Mouse (Mus musculus): ENCODE results near the gene Mavs. TPM values are rescaled to one million over a fixed set of nuclear protein-coding genes. Genes with fewer than 3 reads are reported as not detected.
A peak's percentile ranks its signal among the peaks of the same experiment; 100 is the strongest.

Mavs gene
- polyA plus RNA-seq (2011; ENCODE audit: insufficient read length, low read depth, missing spikeins): 23.1 and 24.8 TPM in 2 replicates

DNA sequence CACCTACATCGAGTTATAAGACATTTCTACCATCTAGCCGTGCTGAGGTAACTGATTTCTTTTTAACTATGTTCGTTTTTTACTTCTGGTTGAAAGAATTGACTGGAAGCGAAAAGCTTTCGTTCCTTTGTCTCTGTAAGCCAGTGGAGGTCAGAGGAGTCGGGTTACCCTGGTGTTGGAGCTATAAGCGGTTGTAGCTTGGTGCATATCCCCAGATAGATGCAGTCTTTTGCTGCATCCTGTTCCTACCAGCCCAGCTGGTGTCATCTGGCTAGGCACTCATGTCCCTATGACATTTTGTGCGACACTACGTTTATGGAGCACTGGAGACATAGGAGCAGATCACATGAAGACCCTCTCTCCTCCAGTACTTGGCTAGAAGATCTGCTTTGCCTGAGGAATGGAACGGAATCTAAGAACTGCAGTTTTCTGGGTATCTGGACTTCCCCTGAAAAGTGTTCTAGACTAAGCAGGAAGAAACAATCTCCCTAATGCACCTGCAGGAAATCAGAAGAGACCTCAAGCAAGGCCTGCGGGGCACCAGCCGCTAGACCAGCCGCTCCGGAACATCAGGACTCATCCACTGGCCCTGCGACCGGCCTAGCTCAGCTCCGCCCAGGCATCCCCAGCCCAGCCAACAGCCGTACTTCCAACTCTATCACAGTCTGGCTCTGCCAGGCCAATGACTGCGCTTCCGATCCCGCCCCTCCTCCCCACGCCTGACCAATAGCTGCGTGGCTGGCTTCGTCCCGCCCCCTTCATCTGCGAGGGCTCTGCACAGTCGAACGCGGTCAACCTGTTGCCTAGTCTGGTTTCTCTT is at the start of gene Mavs:
TSS of gene Mavs (plus strand) at position 757 of the 820 bp plus-strand sequence.
- Histone ChIP-seq H3K27ac (ENCODE audit: insufficient read depth, low read length) (no peak within 1 kb of the TSS), H3K4me3 (ENCODE audit: insufficient read depth, low read length) (peak within 1 kb of the TSS; percentile 75), H3K4me1 (ENCODE audit: control insufficient read depth, insufficient read depth, low read length) (peaks cover 9% of the 10 kb centered on the region)
- no peak for TF ChIP-seq CTCF (IDR thresholded peaks at IDR 0.05; ENCODE audit: borderline replicate concordance, insufficient read depth, low read length)
- TF ChIP-seq POLR2A (IDR thresholded peaks at IDR 0.05; ENCODE audit: low read depth, low read length): peak; percentile 92

DNA sequence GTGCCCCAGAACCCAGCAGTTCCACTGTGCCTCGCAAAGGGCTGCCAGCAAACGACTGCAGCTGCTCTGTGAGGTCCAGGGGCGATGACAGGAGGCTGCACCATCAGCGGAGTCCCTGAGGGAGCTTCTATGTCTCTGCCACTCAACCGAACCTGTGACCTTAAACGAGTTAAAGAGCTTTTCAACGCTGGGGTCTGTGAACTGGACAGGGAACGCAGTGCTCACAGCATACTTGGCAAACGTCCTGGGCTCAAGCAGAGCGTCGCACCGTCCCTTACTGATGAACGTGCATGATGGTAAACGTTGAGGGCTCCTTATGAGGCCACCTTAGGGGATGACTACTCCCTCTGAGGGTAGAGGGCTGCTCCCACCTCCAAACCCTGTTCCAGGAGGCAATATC is 47.5 kb upstream of the Mavs start:
- Histone ChIP-seq H3K4me3 (ENCODE audit: insufficient read depth, low read length) (peak overlapping the region; percentile 25; the same call in 1 of the 2 replicates), H3K27ac (ENCODE audit: insufficient read depth, low read length) (no peak overlapping the region), H3K4me1 (ENCODE audit: control insufficient read depth, insufficient read depth, low read length) (peaks cover 5% of the 10 kb centered on the region; the same call in 1 of the 2 replicates)
- TF ChIP-seq CTCF (IDR thresholded peaks at IDR 0.05; ENCODE audit: borderline replicate concordance, insufficient read depth, low read length) (no peak), POLR2A (IDR thresholded peaks at IDR 0.05; ENCODE audit: low read depth, low read length) (peak; percentile 69)

DNA sequence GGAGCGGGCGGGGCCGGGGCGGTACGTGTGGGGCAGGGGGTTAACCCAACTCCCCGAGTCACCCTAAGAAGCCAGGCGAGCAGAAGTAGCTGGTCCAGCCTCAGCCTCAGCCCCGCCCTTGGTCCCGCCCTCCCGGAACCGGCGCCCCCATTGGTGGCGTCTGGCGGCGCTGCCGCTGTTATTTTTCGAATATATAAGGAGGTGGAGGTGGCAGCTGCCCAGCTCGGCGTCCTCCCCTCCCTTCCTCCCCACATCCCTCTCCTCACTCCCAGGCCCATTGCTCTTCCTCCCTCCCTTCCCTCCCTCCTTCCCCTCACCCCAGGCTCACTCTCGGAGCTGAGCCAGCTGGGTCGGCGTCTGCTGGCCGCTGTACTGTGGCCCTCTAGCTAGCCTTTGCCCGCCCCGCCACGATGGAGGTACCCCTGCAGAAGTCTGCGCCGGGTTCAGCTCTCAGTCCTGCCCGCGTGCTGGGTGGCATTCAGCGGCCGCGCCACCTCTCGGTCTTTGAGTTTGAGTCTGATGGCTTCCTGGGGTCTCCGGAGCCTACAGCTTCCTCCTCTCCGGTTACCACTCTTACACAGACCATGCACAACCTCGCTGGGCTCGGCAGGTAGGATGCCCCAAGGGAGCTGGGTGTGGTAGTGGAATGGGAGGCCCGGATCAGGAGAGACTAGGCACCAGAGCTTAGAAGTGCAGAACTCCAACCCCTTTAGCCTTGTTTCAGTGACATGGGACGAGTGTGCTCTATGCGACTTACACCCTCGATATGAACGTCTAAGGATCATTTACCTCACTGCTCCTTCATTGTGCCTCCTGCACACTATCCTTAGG is 46.9 kb upstream of the Mavs start, which contains the start of the genes Cdc25b and Spef1:
TSS of gene Cdc25b (plus strand) at position 179 of the 831 bp plus-strand sequence.
TSS of gene Spef1 (minus strand) at position 512 of the 831 bp plus-strand sequence.
- TF ChIP-seq POLR2A (IDR thresholded peaks at IDR 0.05; ENCODE audit: low read depth, low read length) (peak; percentile 49; the same call in 1 of the 2 replicates), CTCF (IDR thresholded peaks at IDR 0.05; ENCODE audit: borderline replicate concordance, insufficient read depth, low read length) (no peak)
- Histone ChIP-seq H3K4me1 (ENCODE audit: control insufficient read depth, insufficient read depth, low read length) (peaks cover 5% of the 10 kb centered on the region; the same call in 1 of the 2 replicates), H3K27ac (ENCODE audit: insufficient read depth, low read length) (no peak within 1 kb of the TSS), H3K4me3 (ENCODE audit: insufficient read depth, low read length) (peak within 1 kb of the TSS; percentile 59)

DNA sequence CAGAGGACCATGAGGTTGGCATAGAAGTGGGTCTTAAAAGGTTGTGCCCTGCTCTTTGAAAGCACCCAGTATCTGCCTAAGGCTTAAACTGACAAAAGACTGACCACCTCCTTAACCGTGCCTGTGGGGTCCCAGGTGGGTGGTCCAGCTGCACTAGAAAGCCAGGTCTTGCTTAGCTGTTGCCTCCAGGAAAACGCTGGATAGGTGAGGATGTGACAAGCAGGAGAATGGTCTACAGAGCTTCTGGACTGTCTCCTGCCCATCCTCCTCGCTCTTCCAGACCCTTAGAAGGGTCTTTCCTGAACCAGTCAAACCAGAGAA is 46.3 kb upstream of the Mavs start:
- peaks cover 5% of the 10 kb centered on the region; the same call in 1 of the 2 replicates for H3K4me1 ChIP-seq (ENCODE audit: control insufficient read depth, insufficient read depth, low read length)
- H3K4me3 ChIP-seq (ENCODE audit: insufficient read depth, low read length): peak overlapping the region; percentile 59
- TF ChIP-seq POLR2A (IDR thresholded peaks at IDR 0.05; ENCODE audit: low read depth, low read length): no peak
- no peak for TF ChIP-seq CTCF (IDR thresholded peaks at IDR 0.05; ENCODE audit: borderline replicate concordance, insufficient read depth, low read length)
- no peak overlapping the region for H3K27ac ChIP-seq (ENCODE audit: insufficient read depth, low read length)

DNA sequence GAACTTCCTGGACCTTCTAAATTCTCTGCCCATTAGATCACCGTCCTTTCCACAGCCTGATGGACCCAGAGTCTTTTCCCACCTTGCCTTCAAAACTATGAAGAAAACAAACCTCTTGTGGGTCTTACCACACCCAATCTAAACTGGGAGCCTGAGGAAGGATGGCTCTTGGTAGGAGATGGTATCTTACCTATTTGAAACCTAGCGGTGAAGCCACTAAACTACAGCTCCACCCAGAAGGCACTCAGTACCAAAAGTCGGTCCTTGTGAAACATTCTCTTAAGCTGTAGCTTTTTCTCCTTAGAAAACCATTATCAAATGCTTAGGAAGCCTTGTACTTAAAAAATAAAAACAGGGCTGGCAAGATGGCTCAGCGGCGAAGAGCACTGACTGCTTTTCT is 45.6 kb upstream of the Mavs start:
- no peak overlapping the region for H3K27ac ChIP-seq (ENCODE audit: insufficient read depth, low read length)
- no peak overlapping the region for H3K4me3 ChIP-seq (ENCODE audit: insufficient read depth, low read length)
- H3K4me1 ChIP-seq (ENCODE audit: control insufficient read depth, insufficient read depth, low read length): peaks cover 5% of the 10 kb centered on the region; the same call in 1 of the 2 replicates
- TF ChIP-seq CTCF (IDR thresholded peaks at IDR 0.05; ENCODE audit: borderline replicate concordance, insufficient read depth, low read length) (no peak), POLR2A (IDR thresholded peaks at IDR 0.05; ENCODE audit: low read depth, low read length) (no peak)

DNA sequence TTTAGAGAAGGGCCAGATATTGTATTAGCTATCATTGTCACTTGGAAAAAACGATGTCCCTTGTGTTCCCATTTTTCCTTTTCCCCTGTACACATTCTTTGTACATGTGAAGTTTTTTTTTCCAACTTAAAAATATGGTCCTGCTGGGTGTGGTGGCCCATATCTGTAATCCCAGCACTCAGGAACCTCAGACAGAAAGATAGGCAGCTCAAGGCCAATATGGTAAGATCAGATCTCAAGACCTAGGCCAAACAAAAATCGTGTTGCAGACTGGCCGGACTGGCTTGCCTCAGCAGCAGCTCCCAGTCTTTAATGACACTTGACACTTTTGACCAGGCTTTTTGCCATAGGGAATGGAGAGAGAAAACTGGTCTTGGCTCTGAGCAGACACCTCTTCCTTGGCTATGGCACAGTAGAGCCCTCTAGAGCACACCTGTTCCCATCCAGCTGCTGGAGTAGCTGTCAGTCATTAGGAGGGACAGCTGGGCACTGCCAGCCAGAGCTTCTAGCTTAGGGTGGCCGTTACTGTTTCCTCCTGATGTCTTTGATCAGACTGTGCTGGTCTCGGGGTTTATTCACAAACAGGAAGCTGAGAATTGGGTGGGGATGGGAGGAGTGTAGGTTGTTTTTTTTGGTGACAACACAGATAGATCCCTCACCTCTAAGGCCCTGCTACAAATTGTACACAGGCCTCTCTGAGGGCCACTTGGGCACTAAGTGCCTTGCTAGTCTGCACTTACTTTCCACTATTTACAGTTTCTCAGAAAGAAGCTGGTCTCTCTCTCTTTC is 44.1 kb upstream of the Mavs start:
- TF ChIP-seq CTCF (IDR thresholded peaks at IDR 0.05; ENCODE audit: borderline replicate concordance, insufficient read depth, low read length): no peak
- no peak for TF ChIP-seq POLR2A (IDR thresholded peaks at IDR 0.05; ENCODE audit: low read depth, low read length)
- H3K4me3 ChIP-seq (ENCODE audit: insufficient read depth, low read length): no peak overlapping the region
- H3K27ac ChIP-seq (ENCODE audit: insufficient read depth, low read length): no peak overlapping the region
- peaks cover 5% of the 10 kb centered on the region; the same call in 1 of the 2 replicates for H3K4me1 ChIP-seq (ENCODE audit: control insufficient read depth, insufficient read depth, low read length)

DNA sequence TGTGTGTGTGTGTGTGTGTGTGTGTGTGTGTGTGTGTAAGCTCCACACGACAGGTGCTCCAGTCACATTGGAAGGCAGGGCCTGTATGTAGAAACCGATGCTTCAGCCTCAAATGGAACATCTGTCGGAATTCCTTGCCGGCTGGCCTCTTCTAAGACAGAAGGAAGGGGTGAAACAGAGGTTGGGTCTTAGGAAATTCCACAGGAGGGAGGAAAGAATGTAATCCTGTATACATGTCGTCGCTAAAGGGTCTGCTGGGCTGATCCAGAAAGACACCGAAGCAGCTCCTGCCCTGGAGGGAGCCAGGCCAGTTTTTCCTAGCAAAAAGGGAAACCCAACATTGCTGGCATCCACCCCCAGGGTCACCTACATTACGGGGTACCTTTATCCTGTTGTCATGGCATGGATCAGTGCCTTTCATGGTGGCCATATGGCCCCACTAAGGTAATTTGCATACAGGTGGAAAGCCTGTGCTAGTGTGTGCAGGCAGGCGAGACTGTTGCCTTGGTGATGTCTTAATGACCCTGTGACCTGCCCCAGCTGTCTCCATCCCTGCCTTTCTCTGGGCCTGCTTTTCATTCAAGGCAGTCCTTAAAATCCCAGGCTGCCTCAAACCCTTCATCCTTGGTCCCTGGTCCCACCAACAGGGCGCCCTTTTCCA is 43.4 kb upstream of the Mavs start:
- H3K27ac ChIP-seq (ENCODE audit: insufficient read depth, low read length): no peak overlapping the region

DNA sequence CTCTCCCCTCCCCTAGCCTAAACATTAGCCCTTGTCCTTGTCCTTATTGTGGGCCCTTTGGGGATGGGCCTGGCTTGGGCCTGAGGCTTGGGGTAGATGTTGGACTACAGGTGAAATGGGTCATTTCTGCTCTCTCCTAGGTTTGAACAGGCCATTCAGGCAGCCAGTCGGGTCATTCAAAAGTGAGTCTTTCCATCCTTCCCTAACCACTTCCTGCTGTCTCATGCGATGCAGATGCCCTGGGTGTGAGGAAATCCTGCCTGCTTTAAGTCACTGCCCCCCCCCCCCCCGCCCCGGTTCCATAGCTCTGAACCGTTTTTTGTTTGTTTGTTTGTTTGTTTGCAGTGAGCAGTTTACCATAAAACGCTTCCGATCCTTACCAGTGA is 42.9 kb upstream of the Mavs start:
- peaks cover 5% of the 10 kb centered on the region; the same call in 1 of the 2 replicates for H3K4me1 ChIP-seq (ENCODE audit: control insufficient read depth, insufficient read depth, low read length)
- H3K27ac ChIP-seq (ENCODE audit: insufficient read depth, low read length): no peak overlapping the region
- H3K4me3 ChIP-seq (ENCODE audit: insufficient read depth, low read length): no peak overlapping the region
- TF ChIP-seq POLR2A (IDR thresholded peaks at IDR 0.05; ENCODE audit: low read depth, low read length) (no peak), CTCF (IDR thresholded peaks at IDR 0.05; ENCODE audit: borderline replicate concordance, insufficient read depth, low read length) (no peak)

More for the DNA sequence above, 43.4 kb upstream of the Mavs start:
- H3K4me1 ChIP-seq (ENCODE audit: control insufficient read depth, insufficient read depth, low read length): peaks cover 5% of the 10 kb centered on the region; the same call in 1 of the 2 replicates
- no peak overlapping the region for H3K4me3 ChIP-seq (ENCODE audit: insufficient read depth, low read length)
- TF ChIP-seq POLR2A (IDR thresholded peaks at IDR 0.05; ENCODE audit: low read depth, low read length) (no peak), CTCF (IDR thresholded peaks at IDR 0.05; ENCODE audit: borderline replicate concordance, insufficient read depth, low read length) (no peak)
